In the genomic region with DNA sequence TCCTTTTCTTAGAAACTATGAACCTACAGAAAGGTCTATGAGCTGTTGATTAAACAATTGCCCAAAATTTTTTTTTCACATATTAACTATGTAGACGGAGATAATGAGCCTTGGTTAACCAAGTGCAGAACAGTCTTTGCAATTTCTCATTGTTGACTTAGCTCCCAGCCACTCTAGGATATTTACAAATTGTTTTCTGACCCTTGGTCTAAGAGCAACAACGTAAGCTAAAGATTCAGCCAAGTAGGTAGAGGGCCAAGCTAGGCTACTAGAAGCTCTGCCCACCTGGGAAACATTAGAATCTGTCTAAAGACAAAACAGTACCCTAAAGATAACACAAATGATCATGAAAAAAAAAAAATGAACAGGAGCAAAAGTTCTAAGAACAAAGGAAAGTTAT, we compare ENCODE assay signal across 22 mouse cellular contexts.
DNase-seq lines count a peak whose midpoint lies in the region; ATAC-seq and TF ChIP-seq lines count a peak whose summit lies in the region.
"Had no signal": no experiment of that assay in that cellular context is flagged by ENCODE, and none has a peak within 500 bp of the region (broad histone marks: within the 10 kb centered on the region; RNA-seq: fewer than 3 reads in every experiment).

No protein-coding gene starts in this region.

- no peak overlapping the region for H3K9ac ChIP-seq in kidney, embryonic 16.5 days (replicated peaks; ENCODE audit: low read length)
- H3K9ac ChIP-seq in liver, postnatal 0 days (replicated peaks): no peak overlapping the region
- H3K9ac ChIP-seq: embryonic facial prominence, embryonic 13.5 days; embryonic facial prominence, embryonic 15.5 days; forebrain, embryonic 12.5 days had no signal

- no peaks in the 10 kb centered on the region for H3K27me3 ChIP-seq in kidney, adult 2 months (replicated peaks; ENCODE audit: control insufficient read depth, insufficient read depth, low read length)
- H3K27me3 ChIP-seq in kidney, embryonic 16.5 days (ENCODE audit: insufficient read depth, low read length): no peaks in the 10 kb centered on the region
- H3K27me3 ChIP-seq in liver, postnatal 0 days (ENCODE audit: insufficient read depth, low read length): no peaks in the 10 kb centered on the region
- H3K27me3 ChIP-seq: embryonic facial prominence, embryonic 13.5 days; embryonic facial prominence, embryonic 15.5 days; forebrain, embryonic 12.5 days had no signal

- TF ChIP-seq CTCF in kidney, adult 2 months (conservative IDR thresholded peaks at IDR 0.05; ENCODE audit: insufficient read depth, insufficient read length, low read depth, low read length): no peak
- no peak for TF ChIP-seq CTCF in liver, postnatal 0 days (IDR thresholded peaks at IDR 0.05; ENCODE audit: low read depth)

- no peaks in the 10 kb centered on the region for H3K36me3 ChIP-seq in kidney, adult 2 months (ENCODE audit: control insufficient read depth, insufficient read depth, low read length)
- H3K36me3 ChIP-seq in kidney, embryonic 16.5 days (ENCODE audit: insufficient read depth, low read length): no peaks in the 10 kb centered on the region
- H3K36me3 ChIP-seq in liver, postnatal 0 days (replicated peaks; ENCODE audit: insufficient read depth, low read length): no peaks in the 10 kb centered on the region
- H3K36me3 ChIP-seq: embryonic facial prominence, embryonic 13.5 days; embryonic facial prominence, embryonic 15.5 days; forebrain, embryonic 10.5 days; forebrain, embryonic 12.5 days had no signal

- peak; percentile 40 for DNase-seq in kidney, adult 2 months
- no peak for DNase-seq in kidney, adult 11 months
- DNase-seq in kidney, postnatal 14 days: no peak
- DNase-seq in liver, postnatal 0 days: no peak
- no peak for DNase-seq in liver
- DNase-seq: adrenal gland, adult 2 months; adrenal gland, postnatal 10 days; adrenal gland, postnatal 25 days; cerebellum, adult 11 months; cerebellum, adult 18-20 months; cerebellum, adult 8-10 months; cerebellum, adult 9-11 months; cerebellum, postnatal 14 days; cerebellum, postnatal 36 days; embryo, embryonic 11 days had no signal

- no peak overlapping the region for H3K4me2 ChIP-seq in kidney, embryonic 16.5 days (replicated peaks; ENCODE audit: low read depth, low read length)
- H3K4me2 ChIP-seq in liver, postnatal 0 days (ENCODE audit: low read depth, low read length): no peak overlapping the region
- H3K4me2 ChIP-seq: embryonic facial prominence, embryonic 13.5 days; embryonic facial prominence, embryonic 15.5 days; forebrain, embryonic 12.5 days had no signal

- no peak overlapping the region for H3K27ac ChIP-seq in kidney, adult 2 months (ENCODE audit: insufficient read depth, low read depth, low read length)
- no peak overlapping the region for H3K27ac ChIP-seq in kidney, embryonic 16.5 days (ENCODE audit: low read length)
- no peak overlapping the region for H3K27ac ChIP-seq in liver, postnatal 0 days (ENCODE audit: low read depth)
- H3K27ac ChIP-seq: embryonic facial prominence, embryonic 13.5 days; embryonic facial prominence, embryonic 15.5 days; forebrain, embryonic 10.5 days; forebrain, embryonic 12.5 days had no signal

- peak; percentile 39; the same call in 1 of the 2 replicates for ATAC-seq in kidney, embryonic 16.5 days (ENCODE audit: low FRiP score, low TSS enrichment)
- ATAC-seq in liver, postnatal 0 days: 0 out of 2 replicates have a peak, but pooled peaks have one; percentile 62
- ATAC-seq: forebrain, embryonic 14.5 days had no signal

- H3K4me1 ChIP-seq in kidney, adult 2 months (ENCODE audit: control insufficient read depth, insufficient read depth, low read length): no peaks in the 10 kb centered on the region
- H3K4me1 ChIP-seq in kidney, embryonic 16.5 days (ENCODE audit: insufficient read depth, low read length): no peaks in the 10 kb centered on the region
- H3K4me1 ChIP-seq in liver, postnatal 0 days (ENCODE audit: insufficient read depth): no peaks in the 10 kb centered on the region
- H3K4me1 ChIP-seq: embryonic facial prominence, embryonic 13.5 days; embryonic facial prominence, embryonic 15.5 days; forebrain, embryonic 10.5 days; forebrain, embryonic 12.5 days had no signal

- TF ChIP-seq EP300 in liver, postnatal 0 days (IDR thresholded peaks at IDR 0.05; ENCODE audit: low read depth): peak; percentile 70

- no peak overlapping the region for H3K4me3 ChIP-seq in kidney, adult 2 months (ENCODE audit: insufficient read depth, low read depth, low read length)
- H3K4me3 ChIP-seq in kidney, embryonic 16.5 days (ENCODE audit: low read length): no peak overlapping the region
- H3K4me3 ChIP-seq in liver, postnatal 0 days (ENCODE audit: low read depth, low read length): no peak overlapping the region
- H3K4me3 ChIP-seq: embryonic facial prominence, embryonic 13.5 days; embryonic facial prominence, embryonic 15.5 days; erythroblast, embryonic 14.5 days; forebrain, embryonic 10.5 days; forebrain, embryonic 12.5 days had no signal

- no peaks in the 10 kb centered on the region for H3K9me3 ChIP-seq in kidney, embryonic 16.5 days (ENCODE audit: low read length)
- no peaks in the 10 kb centered on the region for H3K9me3 ChIP-seq in liver, postnatal 0 days (ENCODE audit: low read length)
- H3K9me3 ChIP-seq: embryonic facial prominence, embryonic 13.5 days; embryonic facial prominence, embryonic 15.5 days; forebrain, embryonic 10.5 days; forebrain, embryonic 12.5 days had no signal

- 40% methylated on average over 2 of the region's 2 CpGs for WGBS in kidney, adult 2 months
- WGBS in kidney, embryonic 16.5 days: 74% methylated on average over 2 of the region's 2 CpGs
- 61% methylated on average over 2 of the region's 2 CpGs for WGBS in liver, postnatal 0 days (ENCODE audit: insufficient replicate concordance)

- no peak for TF ChIP-seq POLR2A in kidney, adult 2 months (IDR thresholded peaks at IDR 0.05; ENCODE audit: low read depth, low read length)
